In genomic region chr3:153475919-153476318, GRCm38 (mm10) we compare ENCODE assay signal across 15 mouse cellular contexts.
"Had no signal": no experiment of that assay in that cellular context is flagged by ENCODE, and none has a peak within 500 bp of the region (broad histone marks: within the 10 kb centered on the region; RNA-seq: fewer than 3 reads in every experiment).

No protein-coding gene starts in this region.

- H3K4me2 ChIP-seq: liver, embryonic 13.5 days; neural tube, embryonic 12.5 days; neural tube, embryonic 15.5 days had no signal

- H3K36me3 ChIP-seq: liver, embryonic 13.5 days; midbrain, embryonic 10.5 days; neural tube, embryonic 12.5 days; neural tube, embryonic 15.5 days had no signal

- H3K27ac ChIP-seq: kidney, postnatal 0 days; left cerebral cortex, adult 2 months; liver, embryonic 13.5 days; midbrain, embryonic 10.5 days; neural tube, embryonic 12.5 days; neural tube, embryonic 15.5 days had no signal

- H3K27me3 ChIP-seq: liver, embryonic 13.5 days; neural tube, embryonic 12.5 days; neural tube, embryonic 15.5 days had no signal

- H3K9me3 ChIP-seq: liver, embryonic 13.5 days; midbrain, embryonic 10.5 days; neural tube, embryonic 12.5 days; neural tube, embryonic 15.5 days had no signal

- ATAC-seq: intestine, postnatal 0 days had no signal

- H3K4me1 ChIP-seq: midbrain, embryonic 10.5 days; neural tube, embryonic 12.5 days; neural tube, embryonic 15.5 days had no signal

- H3K9ac ChIP-seq: liver, embryonic 13.5 days; neural tube, embryonic 12.5 days; neural tube, embryonic 15.5 days had no signal

- DNase-seq: kidney, adult 2 months; kidney, postnatal 36 days; layer of hippocampus, postnatal 36 days; liver, embryonic 13.5 days; lung, adult 2 months; lung, postnatal 14 days; lung, postnatal 4 days; midbrain, embryonic 14.5 days; thymus, postnatal 25 days had no signal

- H3K4me3 ChIP-seq: left cerebral cortex, adult 2 months; liver, embryonic 13.5 days; midbrain, embryonic 10.5 days; neural tube, embryonic 12.5 days; neural tube, embryonic 15.5 days had no signal
